Mouse (Mus musculus) heart, embryonic 15.5 days (tissue): ENCODE data around the gene Ttc9b. TPM values are rescaled to one million over a fixed set of nuclear protein-coding genes. Genes with fewer than 3 reads are reported as not detected.
A peak's percentile ranks its signal among the peaks of the same experiment; 100 is the strongest.

ENCODE experiments used
- ATAC-seq: fragments of 200-750 bp; cut with Nextera tagmentation; replicated peaks from 2 replicates; pipeline ENCODE4 v1.8.0; 2017; ENCODE audit warnings: low read depth, moderate TSS enrichment; ENCODE audit not compliant: insufficient number of reproducible peaks, insufficient read depth, low FRiP score
- H3K27ac ChIP-seq: fragments of 300-500 bp; sonication (generic); 2 replicates; pipeline ENCODE4 v1.5.1; 2015; ENCODE audit warnings: mild to moderate bottlenecking, inconsistent platforms
- H3K27me3 ChIP-seq: fragments of 300-500 bp; sonication (generic); 2 replicates; pipeline ENCODE4 v1.6.1; 2015; ENCODE audit warnings: inconsistent platforms
- H3K36me3 ChIP-seq: fragments of 300-500 bp; sonication (generic); 2 replicates; pipeline ENCODE4 v1.6.1; 2015; ENCODE audit warnings: mild to moderate bottlenecking, inconsistent platforms
- H3K4me1 ChIP-seq: fragments of 300-500 bp; sonication (generic); replicated peaks from 2 replicates; pipeline ENCODE4 v1.6.1; 2015; ENCODE audit warnings: inconsistent platforms
- H3K4me2 ChIP-seq: fragments of 300-500 bp; sonication (generic); 2 replicates; pipeline ENCODE4 v1.6.1; 2015; ENCODE audit warnings: inconsistent platforms, mild to moderate bottlenecking, moderate library complexity
- H3K4me3 ChIP-seq: fragments of 300-500 bp; sonication (generic); 2 replicates; pipeline ENCODE4 v1.5.1; 2015; ENCODE audit warnings: mild to moderate bottlenecking, inconsistent platforms
- H3K9ac ChIP-seq: fragments of 300-500 bp; sonication (generic); 2 replicates; pipeline ENCODE4 v1.6.1; 2015; ENCODE audit warnings: mild to moderate bottlenecking, inconsistent platforms
- H3K9me3 ChIP-seq: fragments of 300-500 bp; sonication (generic); replicated peaks from 2 replicates; pipeline ENCODE4 v1.6.1; 2016; ENCODE audit warnings: inconsistent platforms
- WGBS: fragments of 180-500 bp; shearing (Covaris S2); methylation state at CpG from one replicate; pipeline ENCODE4 v1.1.7; 2015; ENCODE audit warnings: mixed read lengths; 5-methylcytosine and 5-hydroxymethylcytosine counted together
- polyA plus RNA-seq: library from polyadenylated mRNA; unstranded; fragments of >200 nt; fragmentation: Nextera tagmentation; extraction: Ambion mirVana; gene quantifications from 2 replicates; pipeline ENCODE4 v1.2.1, GENCODE M21; 2015

Ttc9b gene
- polyA plus RNA-seq, 1 experiment from 2014 or later: not detected

GRCm38 (mm10) chr7:27644471-27644870, 9.2 kb upstream of the Ttc9b start:
- Histone ChIP-seq H3K27ac (no peak overlapping the region), H3K9me3 (no peaks in the 10 kb centered on the region), H3K9ac (no peak overlapping the region), H3K36me3 (0 out of 2 replicates have a peak, but pooled peaks cover 4% of the 10 kb centered on the region), H3K4me1 (no peaks in the 10 kb centered on the region), H3K4me3 (no peak overlapping the region), H3K4me2 (no peak overlapping the region), H3K27me3 (no peaks in the 10 kb centered on the region)
- no peak for ATAC-seq
- WGBS: 55% methylated on average over 1 of the region's 1 CpGs

- no peaks in the 10 kb centered on the region for H3K36me3 ChIP-seq
- 76% methylated on average over 7 of the region's 7 CpGs for WGBS
- ATAC-seq: no peak
Measured at GRCm38 (mm10) chr7:27646516-27646915, 7.2 kb upstream of the Ttc9b start.

GRCm38 (mm10) chr7:27647281-27648002, 6.3 kb upstream of the Ttc9b start:
- Histone ChIP-seq H3K36me3 (no peaks in the 10 kb centered on the region), H3K9ac (no peak overlapping the region), H3K9me3 (no peaks in the 10 kb centered on the region), H3K4me2 (no peak overlapping the region), H3K27me3 (peaks cover 22% of the 10 kb centered on the region), H3K4me3 (no peak overlapping the region), H3K27ac (no peak overlapping the region), H3K4me1 (no peaks in the 10 kb centered on the region)
- no peak for ATAC-seq
- WGBS: 74% methylated on average over 6 of the region's 6 CpGs

More at GRCm38 (mm10) chr7:27646516-27646915, 7.2 kb upstream of the Ttc9b start:
- Histone ChIP-seq H3K4me2 (no peak overlapping the region), H3K4me3 (no peak overlapping the region), H3K9me3 (no peaks in the 10 kb centered on the region), H3K4me1 (no peaks in the 10 kb centered on the region), H3K27me3 (peaks cover 13% of the 10 kb centered on the region), H3K27ac (no peak overlapping the region), H3K9ac (no peak overlapping the region)

GRCm38 (mm10) chr7:27649723-27650122, 4.0 kb upstream of the Ttc9b start:
- H3K27me3 ChIP-seq: peaks cover 45% of the 10 kb centered on the region
- no peaks in the 10 kb centered on the region for H3K36me3 ChIP-seq
- H3K4me3 ChIP-seq: no peak overlapping the region
- 87% methylated on average over 11 of the region's 11 CpGs for WGBS
- peaks cover 5% of the 10 kb centered on the region for H3K4me1 ChIP-seq
- no peak for ATAC-seq
- H3K4me2 ChIP-seq: no peak overlapping the region
- H3K27ac ChIP-seq: no peak overlapping the region
- H3K9me3 ChIP-seq: no peaks in the 10 kb centered on the region
- no peak overlapping the region for H3K9ac ChIP-seq

GRCm38 (mm10) chr7:27650949-27651348, 2.8 kb upstream of the Ttc9b start:
- H3K4me2 ChIP-seq: no peak overlapping the region
- peaks cover 5% of the 10 kb centered on the region for H3K4me1 ChIP-seq
- no peak overlapping the region for H3K9ac ChIP-seq
- H3K9me3 ChIP-seq: no peaks in the 10 kb centered on the region
- no peak overlapping the region for H3K27ac ChIP-seq
- 6% methylated on average over 10 of the region's 10 CpGs for WGBS
- ATAC-seq: no peak
- H3K27me3 ChIP-seq: peaks cover 57% of the 10 kb centered on the region
- H3K36me3 ChIP-seq: no peaks in the 10 kb centered on the region
- 0 out of 2 replicates have a peak overlapping the region, but pooled peaks have one; percentile 10 for H3K4me3 ChIP-seq

GRCm38 (mm10) chr7:27654607-27655276, 1.0 kb downstream of the Ttc9b start:
- ATAC-seq: no peak
- Histone ChIP-seq H3K4me3 (no peak overlapping the region), H3K36me3 (no peaks in the 10 kb centered on the region), H3K9me3 (no peaks in the 10 kb centered on the region), H3K27ac (no peak overlapping the region), H3K27me3 (peaks cover 93% of the 10 kb centered on the region), H3K4me1 (peaks cover 5% of the 10 kb centered on the region), H3K9ac (no peak overlapping the region), H3K4me2 (no peak overlapping the region)
- 57% methylated on average over 20 of the region's 20 CpGs for WGBS

- no peaks in the 10 kb centered on the region for H3K9me3 ChIP-seq
- no peak overlapping the region for H3K9ac ChIP-seq
- 28% methylated on average over 11 of the region's 11 CpGs for WGBS
- peak; percentile 22; the same call in 1 of the 2 replicates for ATAC-seq
- H3K4me1 ChIP-seq: peaks cover 5% of the 10 kb centered on the region
- H3K27me3 ChIP-seq: peaks cover 90% of the 10 kb centered on the region
- no peak overlapping the region for H3K4me2 ChIP-seq
- H3K36me3 ChIP-seq: no peaks in the 10 kb centered on the region
- H3K4me3 ChIP-seq: no peak overlapping the region
- H3K27ac ChIP-seq: no peak overlapping the region
Measured at GRCm38 (mm10) chr7:27655545-27655944, 1.8 kb downstream of the Ttc9b start.

- no peak overlapping the region for H3K9ac ChIP-seq
- no peak overlapping the region for H3K4me3 ChIP-seq
- H3K9me3 ChIP-seq: no peaks in the 10 kb centered on the region
- 86% methylated on average over 16 of the region's 16 CpGs for WGBS
- no peak overlapping the region for H3K27ac ChIP-seq
- no peak for ATAC-seq
- no peaks in the 10 kb centered on the region for H3K36me3 ChIP-seq
- no peak overlapping the region for H3K4me2 ChIP-seq
- peaks cover 92% of the 10 kb centered on the region for H3K27me3 ChIP-seq
- peaks cover 5% of the 10 kb centered on the region for H3K4me1 ChIP-seq
Measured at GRCm38 (mm10) chr7:27656600-27656999, 2.9 kb downstream of the Ttc9b start.

GRCm38 (mm10) chr7:27657824-27658395, 4.2 kb downstream of the Ttc9b start:
- Histone ChIP-seq H3K27me3 (peaks cover 79% of the 10 kb centered on the region), H3K9ac (no peak overlapping the region), H3K9me3 (no peaks in the 10 kb centered on the region), H3K4me2 (no peak overlapping the region), H3K4me3 (no peak overlapping the region), H3K36me3 (no peaks in the 10 kb centered on the region), H3K27ac (no peak overlapping the region), H3K4me1 (peaks cover 5% of the 10 kb centered on the region)
- WGBS: 30% methylated on average over 53 of the region's 53 CpGs
- no peak for ATAC-seq

- H3K27me3 ChIP-seq: peaks cover 68% of the 10 kb centered on the region
- H3K4me1 ChIP-seq: peaks cover 3% of the 10 kb centered on the region
- H3K27ac ChIP-seq: no peak overlapping the region
- 49% methylated on average over 14 of the region's 14 CpGs for WGBS
- H3K9ac ChIP-seq: no peak overlapping the region
- no peaks in the 10 kb centered on the region for H3K9me3 ChIP-seq
- no peak overlapping the region for H3K4me2 ChIP-seq
- no peaks in the 10 kb centered on the region for H3K36me3 ChIP-seq
- H3K4me3 ChIP-seq: no peak overlapping the region
- no peak for ATAC-seq
Measured at GRCm38 (mm10) chr7:27658712-27659663, 5.3 kb downstream of the Ttc9b start.

GRCm38 (mm10) chr7:27662038-27662437, 8.3 kb downstream of the Ttc9b start:
- Histone ChIP-seq H3K36me3 (peaks cover 2% of the 10 kb centered on the region; the same call in 1 of the 2 replicates), H3K4me1 (no peaks in the 10 kb centered on the region), H3K9me3 (no peaks in the 10 kb centered on the region), H3K27me3 (peaks cover 45% of the 10 kb centered on the region), H3K4me2 (no peak overlapping the region), H3K9ac (no peak overlapping the region), H3K4me3 (no peak overlapping the region), H3K27ac (no peak overlapping the region)
- no peak for ATAC-seq
- WGBS: 81% methylated on average over 4 of the region's 4 CpGs
